Mouse (Mus musculus): ENCODE measurements around the gene Cdc42bpb.

Gene Cdc42bpb

DNA sequence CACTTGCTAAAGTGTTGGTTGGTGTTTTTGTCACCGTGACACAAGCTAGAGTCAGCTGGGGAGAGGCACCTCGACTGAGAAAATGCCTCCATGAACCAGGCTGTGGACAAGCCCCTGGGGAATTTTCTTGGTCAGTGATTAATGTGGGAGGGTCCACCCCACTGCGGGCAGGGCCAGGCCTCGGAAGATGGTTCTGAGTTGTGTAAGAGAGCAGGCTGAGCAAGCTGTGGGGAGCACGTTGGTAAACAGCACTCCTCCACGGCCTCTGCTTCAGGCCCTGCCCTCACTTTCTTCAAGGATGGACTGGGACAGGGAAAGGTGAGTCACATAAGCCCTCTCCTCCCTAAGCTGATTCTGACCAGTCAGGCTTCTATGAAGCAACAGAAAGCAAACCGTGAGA lies 36.8 kb downstream of the Cdc42bpb start:
- no peak for DNase-seq (ENCODE audit: low spot score in 2 of 2)

GRCm38 (mm10) chr12:111337864-111338354 lies 39.6 kb downstream of the Cdc42bpb start:
- no peak for DNase-seq (ENCODE audit: low spot score in 2 of 2)

GRCm38 (mm10) chr12:111333020-111333605 lies 44.4 kb downstream of the Cdc42bpb start:
- DNase-seq (ENCODE audit: low spot score in 2 of 2) = no peak

DNA sequence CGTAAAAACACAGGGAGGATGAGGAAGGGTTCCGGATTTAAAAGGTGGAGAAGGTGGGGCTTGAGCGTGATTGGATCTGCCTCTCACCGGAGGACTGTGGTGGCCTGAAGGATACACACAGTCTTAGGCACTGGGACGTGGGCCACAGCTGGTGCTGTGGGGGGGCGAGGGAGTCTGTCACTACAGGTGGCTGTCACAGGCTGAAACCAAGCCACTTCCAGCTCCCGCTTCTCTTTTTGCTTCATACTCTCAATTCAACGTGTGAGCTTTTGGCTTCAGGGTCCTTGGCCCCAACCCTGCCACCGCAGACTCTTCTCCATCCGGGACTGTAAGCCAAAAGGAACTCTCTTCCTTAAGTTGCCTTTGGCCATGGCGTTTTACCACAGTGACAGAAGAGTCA lies 45.1 kb downstream of the Cdc42bpb start:
- no peak for DNase-seq (ENCODE audit: low spot score in 2 of 2)

GRCm38 (mm10) chr12:111331573-111331972 lies 45.9 kb downstream of the Cdc42bpb start:
- no peak for DNase-seq (ENCODE audit: low spot score in 2 of 2)

DNA sequence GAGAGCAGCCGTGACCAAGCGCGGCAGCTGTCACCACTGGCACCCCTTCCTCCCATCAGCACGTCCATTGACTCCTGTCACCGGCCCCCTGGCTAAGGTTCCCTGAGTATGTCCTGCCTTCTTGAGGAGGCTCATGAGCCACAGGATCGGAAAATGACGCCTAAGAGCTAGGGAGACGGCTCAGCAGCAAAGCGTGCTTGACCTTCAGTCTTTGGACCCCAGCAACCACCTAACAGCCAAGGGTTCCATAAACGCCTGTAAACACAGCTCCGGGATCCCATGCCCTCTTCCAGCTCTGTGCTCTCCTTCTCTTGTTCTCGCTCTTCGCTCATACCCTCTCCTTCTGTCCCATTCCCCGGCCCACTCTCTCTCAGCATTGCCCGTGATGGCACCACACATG lies 48.2 kb downstream of the Cdc42bpb start:
- DNase-seq (ENCODE audit: low spot score in 2 of 2) = no peak

- DNase-seq (ENCODE audit: low spot score in 2 of 2) = no peak
Measured at GRCm38 (mm10) chr12:111328360-111328759, 49.2 kb downstream of the Cdc42bpb start.

- no peak for DNase-seq (ENCODE audit: low spot score in 2 of 2)
Measured at GRCm38 (mm10) chr12:111325744-111326424, 51.6 kb downstream of the Cdc42bpb start.

DNA sequence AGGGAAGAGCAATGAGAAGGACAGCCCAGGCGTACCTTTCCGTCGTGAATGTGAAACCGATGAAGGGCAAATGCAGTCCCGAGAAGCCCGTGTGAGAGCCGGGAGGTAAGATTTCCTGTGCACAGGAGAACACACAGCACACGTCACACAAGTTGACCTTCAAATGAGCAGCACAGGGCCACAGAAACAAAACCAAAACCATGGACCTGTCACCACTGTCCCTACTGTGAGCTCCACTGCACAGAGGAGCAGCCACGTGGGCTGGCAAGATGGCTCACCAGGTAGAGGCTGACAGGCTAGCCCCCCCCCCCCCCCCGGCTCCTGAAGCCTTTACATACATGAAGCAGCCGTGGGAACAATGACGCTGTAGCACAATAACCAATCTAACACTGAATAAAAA lies 52.6 kb downstream of the Cdc42bpb start:
- no peak for DNase-seq (ENCODE audit: low spot score in 2 of 2)

DNA sequence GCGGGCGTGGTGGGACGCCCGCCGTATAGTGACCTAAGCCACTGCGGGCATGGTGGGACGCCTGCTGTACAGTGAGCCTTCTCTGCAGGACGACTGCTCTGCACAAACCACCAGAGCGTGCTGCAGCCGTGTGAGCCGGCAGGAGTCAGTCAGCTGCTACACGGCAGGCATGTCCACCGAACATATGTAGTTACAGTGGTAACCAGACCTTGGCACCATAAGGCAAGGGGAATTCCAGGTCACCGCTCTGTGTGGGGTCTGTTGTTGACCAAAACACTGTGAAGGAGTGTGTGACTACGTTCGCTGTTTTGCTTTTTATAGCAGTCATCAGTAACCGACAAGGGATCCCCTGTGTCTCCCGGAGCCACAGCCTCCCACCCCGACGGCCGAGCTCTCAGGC lies 53.0 kb downstream of the Cdc42bpb start:
- no peak for DNase-seq (ENCODE audit: low spot score in 2 of 2)

GRCm38 (mm10) chr12:111323423-111323822 lies 54.1 kb downstream of the Cdc42bpb start:
- DNase-seq (ENCODE audit: low spot score in 2 of 2) = no peak

GRCm38 (mm10) chr12:111321832-111322231 lies 55.7 kb downstream of the Cdc42bpb start:
- no peak for DNase-seq (ENCODE audit: low spot score in 2 of 2)

- no peak for DNase-seq (ENCODE audit: low spot score in 2 of 2)
Measured at GRCm38 (mm10) chr12:111320549-111320948, 57.0 kb downstream of the Cdc42bpb start.

- DNase-seq (ENCODE audit: low spot score in 2 of 2) = no peak
Measured at GRCm38 (mm10) chr12:111317694-111318093, 59.8 kb downstream of the Cdc42bpb start.

DNA sequence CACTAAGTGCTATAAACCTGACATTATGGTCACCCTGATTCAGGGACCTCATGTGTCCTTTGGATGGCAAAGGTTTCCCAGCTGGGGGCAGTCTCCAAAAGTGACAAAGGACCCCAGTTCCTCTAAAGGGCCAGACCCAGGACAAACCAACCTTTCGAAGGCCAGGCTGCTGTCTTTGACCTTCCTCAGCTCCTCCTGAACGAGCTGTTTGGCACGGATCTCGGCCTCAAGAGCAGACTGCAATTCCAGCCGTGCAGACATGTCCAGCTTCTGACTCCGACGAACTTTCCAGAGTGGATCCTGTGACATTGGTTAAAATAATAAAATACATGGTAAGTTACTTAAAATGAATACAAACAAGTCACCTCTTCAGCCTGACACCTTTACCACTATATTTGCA lies 63.2 kb downstream of the Cdc42bpb start:
- DNase-seq (ENCODE audit: low spot score in 2 of 2) = no peak

- DNase-seq (ENCODE audit: low spot score in 2 of 2) = no peak
Measured at GRCm38 (mm10) chr12:111311775-111312174, 65.7 kb downstream of the Cdc42bpb start.

- no peak for DNase-seq (ENCODE audit: low spot score in 2 of 2)
Measured at GRCm38 (mm10) chr12:111309931-111310330, 67.6 kb downstream of the Cdc42bpb start.

DNA sequence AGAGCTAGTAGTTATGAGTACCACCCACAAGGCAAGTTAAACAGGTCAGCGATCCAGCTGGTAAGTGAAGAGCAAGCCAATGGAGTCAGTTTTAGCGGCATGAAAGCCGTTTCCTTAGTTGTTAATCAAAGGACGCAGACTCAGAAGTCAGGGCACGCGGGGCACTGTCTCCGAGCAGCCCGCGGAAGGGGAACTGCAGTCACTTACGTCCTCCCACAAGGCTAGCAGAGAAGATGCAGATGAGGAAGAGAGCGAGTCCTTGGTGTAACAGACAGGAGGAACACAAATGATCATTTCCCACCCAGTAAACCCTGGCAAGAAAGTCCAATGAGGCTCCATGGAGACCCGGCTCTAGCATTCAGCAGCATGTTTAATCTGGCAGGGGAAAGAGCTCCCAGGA lies 68.3 kb downstream of the Cdc42bpb start:
- DNase-seq (ENCODE audit: low spot score in 2 of 2) = no peak

DNA sequence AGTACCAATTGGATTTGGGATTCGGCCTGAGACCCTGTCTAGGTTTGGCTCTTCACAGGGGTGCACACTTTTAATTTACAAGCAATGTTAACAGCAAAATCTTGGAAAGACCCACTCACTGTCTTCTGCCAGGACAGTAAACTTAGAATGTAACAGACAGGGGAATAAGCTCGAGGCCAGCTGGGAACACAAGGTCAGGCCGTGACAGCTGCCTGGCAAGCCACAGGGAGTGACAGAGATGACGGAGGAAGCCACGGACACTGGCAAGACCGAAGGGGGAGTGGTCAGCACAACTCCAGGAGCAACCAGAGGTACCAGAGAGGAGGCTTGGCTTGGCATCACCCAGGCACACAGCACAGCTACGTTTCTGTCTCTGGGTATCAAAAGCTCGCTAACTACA lies 70.7 kb downstream of the Cdc42bpb start:
- DNase-seq (ENCODE audit: low spot score in 2 of 2) = no peak

- no peak for DNase-seq (ENCODE audit: low spot score in 2 of 2)
Measured at GRCm38 (mm10) chr12:111303702-111304337, 73.7 kb downstream of the Cdc42bpb start.

GRCm38 (mm10) chr12:111302018-111302345 lies 75.5 kb downstream of the Cdc42bpb start:
- DNase-seq (ENCODE audit: low spot score in 2 of 2) = no peak

- no peak for DNase-seq (ENCODE audit: low spot score in 2 of 2)
Measured at GRCm38 (mm10) chr12:111301322-111302017, 76.0 kb downstream of the Cdc42bpb start.

DNA sequence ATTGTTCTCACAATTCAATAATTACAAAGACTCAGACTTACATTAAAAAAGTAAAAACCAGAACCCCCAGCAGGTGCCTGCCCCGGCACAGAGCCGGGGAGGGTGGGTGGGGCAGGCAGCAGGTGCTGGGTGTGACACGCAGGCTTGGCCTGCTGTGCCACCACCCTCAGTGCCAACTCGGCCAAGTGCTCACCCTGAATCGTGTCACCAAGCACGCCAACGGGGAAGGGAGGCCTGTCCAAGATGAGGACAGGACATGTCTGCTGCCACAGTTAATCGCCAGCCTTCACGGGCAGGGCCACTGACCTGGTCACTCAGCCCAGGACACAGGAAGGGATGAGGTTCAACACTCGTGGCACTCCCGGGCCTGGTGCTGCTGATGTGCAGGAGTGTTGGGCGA lies 84.5 kb downstream of the Cdc42bpb start:
- no peak for DNase-seq (ENCODE audit: low spot score in 2 of 2)
